Mouse (Mus musculus): ENCODE results near the gene Prom2. TPM values are rescaled to one million over a fixed set of nuclear protein-coding genes. Genes with fewer than 3 reads are reported as not detected.

Gene Prom2
- total and polyA plus RNA-seq, 3 experiments, result not detected

- Histone ChIP-seq H3K79me2 (ENCODE audit: control insufficient read depth, insufficient read depth, low read length, poor library complexity) (no peaks in the 10 kb centered on the region), H3K27ac (ENCODE audit: control insufficient read depth, low read depth, low read length) (no peak overlapping the region), H3K36me3 (ENCODE audit: control insufficient read depth in 1 of 2, insufficient read depth in 2 of 2, low read length in 2 of 2) (no peaks in the 10 kb centered on the region), H3K9me3 (replicated peaks; ENCODE audit: insufficient read depth, low read length) (no peaks in the 10 kb centered on the region), H3K27me3 (ENCODE audit: control insufficient read depth in 1 of 2, insufficient read depth in 2 of 2, low read length in 2 of 2) (peaks cover 0 to 6% of the 10 kb centered on the region in 2 experiments; a peak in 2 of 4 replicates), H3K4me3 (ENCODE audit: control insufficient read depth in 1 of 2, insufficient read depth in 1 of 2, low read depth in 2 of 2, low read length in 2 of 2) (no peak overlapping the region), H3K9ac (ENCODE audit: control insufficient read depth, low read depth, low read length, poor library complexity, severe bottlenecking) (no peak overlapping the region), H3K4me1 (ENCODE audit: control insufficient read depth in 1 of 2, insufficient read depth in 2 of 2, low read length in 2 of 2) (no peaks in the 10 kb centered on the region)
- no peak for DNase-seq (ENCODE audit: low read depth, low spot score)
- TF ChIP-seq KAT2A (conservative IDR thresholded peaks at IDR 0.05; ENCODE audit: low read depth, low read length) (no peak), BHLHE40 (IDR thresholded peaks at IDR 0.05; ENCODE audit: borderline replicate concordance, low read depth, low read length) (no peak), MAFK (IDR thresholded peaks at IDR 0.05; ENCODE audit: borderline replicate concordance, low read depth, low read length) (no peak), ETS1 (IDR thresholded peaks at IDR 0.05; ENCODE audit: low read depth, low read length) (no peak), USF2 (IDR thresholded peaks at IDR 0.05; ENCODE audit: borderline replicate concordance in 1 of 2, insufficient read depth in 1 of 2, low read depth in 1 of 2, low read length in 2 of 2) (no peak), ZMIZ1 (IDR thresholded peaks at IDR 0.05; ENCODE audit: low read depth, low read length) (no peak), ELF1 (IDR thresholded peaks at IDR 0.05; ENCODE audit: low read depth, low read length) (no peak), UBTF (IDR thresholded peaks at IDR 0.05; ENCODE audit: borderline replicate concordance, insufficient read depth, low read depth, low read length) (no peak), USF1 (IDR thresholded peaks at IDR 0.05; ENCODE audit: low read depth, low read length) (no peak), MEF2A (IDR thresholded peaks at IDR 0.05; ENCODE audit: extremely low read depth, insufficient replicate concordance, low read depth, low read length, poor library complexity, severe bottlenecking) (no peak), CHD2 (IDR thresholded peaks at IDR 0.05; ENCODE audit: low read length) (no peak), MXI1 (IDR thresholded peaks at IDR 0.05; ENCODE audit: low read depth, low read length) (no peak), JUND (IDR thresholded peaks at IDR 0.05; ENCODE audit: low read depth, low read length) (no peak), NRF1 (IDR thresholded peaks at IDR 0.05; ENCODE audit: insufficient read depth, low read depth, low read length, poor library complexity, severe bottlenecking) (no peak), TCF12 (IDR thresholded peaks at IDR 0.05; ENCODE audit: low read depth, low read length) (no peak), CHD1 (IDR thresholded peaks at IDR 0.05; ENCODE audit: low read depth, low read length) (no peak), GATA1 (IDR thresholded peaks at IDR 0.05; ENCODE audit: low read depth, low read length) (no peak), MYB (IDR thresholded peaks at IDR 0.05; ENCODE audit: low read depth, low read length) (no peak)
Measured at GRCm38 (mm10) chr2:127506131-127506632, 35.1 kb downstream of the Prom2 start.

- TF ChIP-seq MAZ (IDR thresholded peaks at IDR 0.05; ENCODE audit: low read depth, low read length) (no peak), TBP (IDR thresholded peaks at IDR 0.05; ENCODE audit: low read depth, low read length) (no peak), RCOR1 (IDR thresholded peaks at IDR 0.05; ENCODE audit: low read depth, low read length) (no peak), UBTF (IDR thresholded peaks at IDR 0.05; ENCODE audit: borderline replicate concordance, insufficient read depth, low read depth, low read length) (no peak), ELF1 (IDR thresholded peaks at IDR 0.05; ENCODE audit: low read depth, low read length) (no peak), GABPA (IDR thresholded peaks at IDR 0.05; ENCODE audit: low read depth, low read length) (no peak), MEF2A (IDR thresholded peaks at IDR 0.05; ENCODE audit: extremely low read depth, insufficient replicate concordance, low read depth, low read length, poor library complexity, severe bottlenecking) (no peak), POLR2AphosphoS2 (IDR thresholded peaks at IDR 0.05; ENCODE audit: low read length) (no peak), EP300 (IDR thresholded peaks at IDR 0.05; ENCODE audit: low read depth in 1 of 2, low read length in 2 of 2) (no peak), POLR2AphosphoS5 (IDR thresholded peaks at IDR 0.05; ENCODE audit: borderline replicate concordance, low read depth, low read length) (no peak), SIN3A (IDR thresholded peaks at IDR 0.05; ENCODE audit: low read length) (no peak), ETS1 (IDR thresholded peaks at IDR 0.05; ENCODE audit: low read depth, low read length) (no peak), ZC3H11A (IDR thresholded peaks at IDR 0.05; ENCODE audit: low read depth, low read length) (no peak), USF2 (IDR thresholded peaks at IDR 0.05; ENCODE audit: borderline replicate concordance in 1 of 2, insufficient read depth in 1 of 2, low read depth in 1 of 2, low read length in 2 of 2) (no peak), MYB (IDR thresholded peaks at IDR 0.05; ENCODE audit: low read depth, low read length) (no peak)
- Histone ChIP-seq H3K4me1 (ENCODE audit: control insufficient read depth in 1 of 2, insufficient read depth in 2 of 2, low read length in 2 of 2) (no peaks in the 10 kb centered on the region), H3K27me3 (ENCODE audit: control insufficient read depth in 1 of 2, insufficient read depth in 2 of 2, low read length in 2 of 2) (peaks cover 0 to 7% of the 10 kb centered on the region in 2 experiments; a peak in 2 of 4 replicates), H3K79me2 (ENCODE audit: control insufficient read depth, insufficient read depth, low read length, poor library complexity) (no peaks in the 10 kb centered on the region), H3K9me3 (replicated peaks; ENCODE audit: insufficient read depth, low read length) (no peaks in the 10 kb centered on the region), H3K4me3 (ENCODE audit: control insufficient read depth in 1 of 2, insufficient read depth in 1 of 2, low read depth in 2 of 2, low read length in 2 of 2) (no peak overlapping the region), H3K9ac (ENCODE audit: control insufficient read depth, low read depth, low read length, poor library complexity, severe bottlenecking) (no peak overlapping the region), H3K27ac (ENCODE audit: control insufficient read depth, low read depth, low read length) (no peak overlapping the region), H3K36me3 (ENCODE audit: control insufficient read depth in 1 of 2, insufficient read depth in 2 of 2, low read length in 2 of 2) (no peaks in the 10 kb centered on the region)
- DNase-seq (ENCODE audit: low read depth, low spot score), result no peak
Measured at GRCm38 (mm10) chr2:127505196-127505595, 36.1 kb downstream of the Prom2 start.

All from MEL (cell line).